8 mouse cellular contexts compared by ENCODE assay signal in genomic region chr16:95831566-95832345, GRCm38 (mm10).
DNase-seq lines count a peak whose midpoint lies in the region; ATAC-seq lines count a peak whose summit lies in the region.

No protein-coding gene starts in this region.

- intact Hi-C loops in left cerebral cortex, postnatal 4 days (cut with DNase I) = no loop called here

- no peaks in the 10 kb centered on the region for H3K27me3 ChIP-seq in forebrain, embryonic 11.5 days (ENCODE audit: control insufficient read depth, insufficient read depth, low read length)
- no peaks in the 10 kb centered on the region for H3K27me3 ChIP-seq in hindbrain, embryonic 12.5 days
- H3K27me3 ChIP-seq in limb, embryonic 11.5 days (ENCODE audit: control insufficient read depth, insufficient read depth, low read length) = no peaks in the 10 kb centered on the region
- no peaks in the 10 kb centered on the region for H3K27me3 ChIP-seq in midbrain, embryonic 10.5 days (ENCODE audit: low read depth, poor library complexity, severe bottlenecking)

- 57% methylated on average over 11 of the region's 11 CpGs for WGBS in forebrain, embryonic 11.5 days
- 46% methylated on average over 11 of the region's 11 CpGs for WGBS in hindbrain, embryonic 12.5 days
- 54% methylated on average over 11 of the region's 11 CpGs for WGBS in limb, embryonic 11.5 days
- WGBS in midbrain, embryonic 10.5 days = 67% methylated on average over 11 of the region's 11 CpGs

- no peaks in the 10 kb centered on the region for H3K36me3 ChIP-seq in forebrain, embryonic 11.5 days (ENCODE audit: control insufficient read depth, insufficient read depth, low read length)
- H3K36me3 ChIP-seq in hindbrain, embryonic 12.5 days = no peaks in the 10 kb centered on the region
- no peaks in the 10 kb centered on the region for H3K36me3 ChIP-seq in limb, embryonic 11.5 days (ENCODE audit: control insufficient read depth, insufficient read depth, low read length)
- no peaks in the 10 kb centered on the region for H3K36me3 ChIP-seq in midbrain, embryonic 10.5 days

- DNase-seq in left cerebral cortex, adult 11 months (ENCODE audit: low spot score) = peak; percentile 59
- no peak for DNase-seq in left cerebral cortex, postnatal 4 days
- DNase-seq in forebrain, embryonic 11.5 days (ENCODE audit: low spot score) = no peak
- DNase-seq in limb, embryonic 11.5 days (ENCODE audit: low spot score) = no peak
- DNase-seq in midbrain, embryonic 10.5 days (ENCODE audit: low spot score) = no peak
- peak; percentile 74 for DNase-seq in thymus, postnatal 4 days
- no peak for DNase-seq in spleen, postnatal 4 days (ENCODE audit: low spot score in 2 of 2)

- peaks cover 12% of the 10 kb centered on the region; the same call in 1 of the 2 replicates for H3K4me1 ChIP-seq in forebrain, embryonic 11.5 days (replicated peaks; ENCODE audit: control insufficient read depth, insufficient read depth, low read length)
- H3K4me1 ChIP-seq in hindbrain, embryonic 12.5 days = peaks cover 17% of the 10 kb centered on the region
- H3K4me1 ChIP-seq in limb, embryonic 11.5 days (ENCODE audit: control insufficient read depth, insufficient read depth, low read length) = peaks cover 32% of the 10 kb centered on the region
- peaks cover 18% of the 10 kb centered on the region for H3K4me1 ChIP-seq in midbrain, embryonic 10.5 days

- no peak overlapping the region for H3K9ac ChIP-seq in forebrain, embryonic 11.5 days (ENCODE audit: low read length)
- no peak overlapping the region for H3K9ac ChIP-seq in hindbrain, embryonic 12.5 days
- no peak overlapping the region for H3K9ac ChIP-seq in limb, embryonic 11.5 days (ENCODE audit: low read length)

- peak overlapping the region; percentile 25; the same call in 1 of the 2 replicates for H3K27ac ChIP-seq in forebrain, embryonic 11.5 days (ENCODE audit: low read depth, low read length)
- H3K27ac ChIP-seq in hindbrain, embryonic 12.5 days = peak overlapping the region; percentile 56
- H3K27ac ChIP-seq in limb, embryonic 11.5 days (replicated peaks; ENCODE audit: low read depth, low read length) = peak overlapping the region; percentile 23; the same call in 1 of the 2 replicates
- H3K27ac ChIP-seq in midbrain, embryonic 10.5 days (replicated peaks) = peak overlapping the region; percentile 52

- H3K4me3 ChIP-seq in forebrain, embryonic 11.5 days (ENCODE audit: low read depth, low read length) = no peak overlapping the region
- no peak overlapping the region for H3K4me3 ChIP-seq in hindbrain, embryonic 12.5 days
- no peak overlapping the region for H3K4me3 ChIP-seq in limb, embryonic 11.5 days (ENCODE audit: low read depth, low read length)
- H3K4me3 ChIP-seq in midbrain, embryonic 10.5 days = no peak overlapping the region

- H3K9me3 ChIP-seq in forebrain, embryonic 11.5 days (ENCODE audit: control insufficient read depth, low read length) = no peaks in the 10 kb centered on the region
- no peaks in the 10 kb centered on the region for H3K9me3 ChIP-seq in hindbrain, embryonic 12.5 days (replicated peaks)
- no peaks in the 10 kb centered on the region for H3K9me3 ChIP-seq in limb, embryonic 11.5 days (ENCODE audit: control insufficient read depth, low read length)
- no peaks in the 10 kb centered on the region for H3K9me3 ChIP-seq in midbrain, embryonic 10.5 days (replicated peaks)

- H3K4me2 ChIP-seq in forebrain, embryonic 11.5 days (ENCODE audit: low read depth, low read length, severe bottlenecking) = no peak overlapping the region
- no peak overlapping the region; the same call in 1 of the 2 replicates for H3K4me2 ChIP-seq in hindbrain, embryonic 12.5 days (replicated peaks)
- no peak overlapping the region for H3K4me2 ChIP-seq in limb, embryonic 11.5 days (ENCODE audit: low read depth, severe bottlenecking)

- ATAC-seq in forebrain, embryonic 11.5 days (replicated peaks; ENCODE audit: low FRiP score) = peak; percentile 42; the same call in 1 of the 2 replicates
- peak; percentile 26; the same call in 1 of the 2 replicates for ATAC-seq in hindbrain, embryonic 12.5 days (ENCODE audit: low FRiP score)
- ATAC-seq in limb, embryonic 11.5 days (ENCODE audit: insufficient number of reproducible peaks, low FRiP score, low TSS enrichment, low read depth) = no peak

Comparison
In these comparisons a context has a peak if more than half of its experiments do, and no peak if none do; other contexts are left out.
1. DNase-seq: peak in left cerebral cortex, adult 11 months (single experiment) and thymus, postnatal 4 days (single experiment); none in left cerebral cortex, postnatal 4 days (single experiment), forebrain, embryonic 11.5 days (single experiment), limb, embryonic 11.5 days (single experiment), midbrain, embryonic 10.5 days (single experiment) and spleen, postnatal 4 days (0 of 2).
2. Peak in every context shown above with its lines, with median percentiles within 50 percentile points of each other: H3K27ac ChIP-seq.